Mouse (Mus musculus): ENCODE measurements at regions not wholly inside any gene's neighbourhood (a gene's known extent, or its start where the extent isn't known, plus 50 kb on each side); places are given as distances from the start of the nearest gene placed in this dataset.

- DNase-seq (ENCODE audit: low read depth), result peak; percentile 79
- no peak for TF ChIP-seq CTCF (IDR thresholded peaks at IDR 0.05; ENCODE audit: borderline replicate concordance, extremely low read depth, insufficient read depth, insufficient read length)
- no peak for TF ChIP-seq POLR2A (IDR thresholded peaks at IDR 0.05; ENCODE audit: borderline replicate concordance, extremely low read depth, insufficient read depth, insufficient read length, poor library complexity, severe bottlenecking)
Observed at GRCm38 (mm10) chr19:14293172-14293571, 304.7 kb downstream of the Tle4 start.

- TF ChIP-seq CTCF (IDR thresholded peaks at IDR 0.05; ENCODE audit: borderline replicate concordance, extremely low read depth, insufficient read depth, insufficient read length) (no peak), POLR2A (IDR thresholded peaks at IDR 0.05; ENCODE audit: borderline replicate concordance, extremely low read depth, insufficient read depth, insufficient read length, poor library complexity, severe bottlenecking) (no peak)
- DNase-seq (ENCODE audit: low read depth), result peak; percentile 92
Observed at GRCm38 (mm10) chr19:14301176-14301943, 296.5 kb downstream of the Tle4 start.

- TF ChIP-seq POLR2A (IDR thresholded peaks at IDR 0.05; ENCODE audit: borderline replicate concordance, extremely low read depth, insufficient read depth, insufficient read length, poor library complexity, severe bottlenecking) (no peak), CTCF (IDR thresholded peaks at IDR 0.05; ENCODE audit: borderline replicate concordance, extremely low read depth, insufficient read depth, insufficient read length) (no peak)
- peak; percentile 52 for DNase-seq (ENCODE audit: low read depth)
Observed at GRCm38 (mm10) chr19:14314301-14314700, 283.6 kb downstream of the Tle4 start.

- TF ChIP-seq POLR2A (IDR thresholded peaks at IDR 0.05; ENCODE audit: borderline replicate concordance, extremely low read depth, insufficient read depth, insufficient read length, poor library complexity, severe bottlenecking) (no peak), CTCF (IDR thresholded peaks at IDR 0.05; ENCODE audit: borderline replicate concordance, extremely low read depth, insufficient read depth, insufficient read length) (no peak)
Observed at GRCm38 (mm10) chr19:14319677-14320191, 278.1 kb downstream of the Tle4 start.

GRCm38 (mm10) chr19:14325353-14326052, 272.3 kb downstream of the Tle4 start:
- peak; percentile 82 for DNase-seq (ENCODE audit: low read depth)
- TF ChIP-seq CTCF (IDR thresholded peaks at IDR 0.05; ENCODE audit: borderline replicate concordance, extremely low read depth, insufficient read depth, insufficient read length) (no peak), POLR2A (IDR thresholded peaks at IDR 0.05; ENCODE audit: borderline replicate concordance, extremely low read depth, insufficient read depth, insufficient read length, poor library complexity, severe bottlenecking) (no peak)

More at GRCm38 (mm10) chr19:14319677-14320191, 278.1 kb downstream of the Tle4 start:
- DNase-seq (ENCODE audit: low read depth), result peak; percentile 68

GRCm38 (mm10) chr19:14333041-14334012, 264.5 kb downstream of the Tle4 start:
- DNase-seq (ENCODE audit: low read depth), result no peak
- TF ChIP-seq POLR2A (IDR thresholded peaks at IDR 0.05; ENCODE audit: borderline replicate concordance, extremely low read depth, insufficient read depth, insufficient read length, poor library complexity, severe bottlenecking), result no peak
- no peak for TF ChIP-seq CTCF (IDR thresholded peaks at IDR 0.05; ENCODE audit: borderline replicate concordance, extremely low read depth, insufficient read depth, insufficient read length)

GRCm38 (mm10) chr19:14337025-14337424, 260.8 kb downstream of the Tle4 start:
- TF ChIP-seq POLR2A (IDR thresholded peaks at IDR 0.05; ENCODE audit: borderline replicate concordance, extremely low read depth, insufficient read depth, insufficient read length, poor library complexity, severe bottlenecking), result no peak
- TF ChIP-seq CTCF (IDR thresholded peaks at IDR 0.05; ENCODE audit: borderline replicate concordance, extremely low read depth, insufficient read depth, insufficient read length), result no peak
- DNase-seq (ENCODE audit: low read depth), result peak; percentile 68

- DNase-seq (ENCODE audit: low read depth), result peak; percentile 37
- TF ChIP-seq CTCF (IDR thresholded peaks at IDR 0.05; ENCODE audit: borderline replicate concordance, extremely low read depth, insufficient read depth, insufficient read length), result no peak
- no peak for TF ChIP-seq POLR2A (IDR thresholded peaks at IDR 0.05; ENCODE audit: borderline replicate concordance, extremely low read depth, insufficient read depth, insufficient read length, poor library complexity, severe bottlenecking)
Observed at GRCm38 (mm10) chr19:14340759-14341158, 257.1 kb downstream of the Tle4 start.

- TF ChIP-seq CTCF (IDR thresholded peaks at IDR 0.05; ENCODE audit: borderline replicate concordance, extremely low read depth, insufficient read depth, insufficient read length) (no peak), POLR2A (IDR thresholded peaks at IDR 0.05; ENCODE audit: borderline replicate concordance, extremely low read depth, insufficient read depth, insufficient read length, poor library complexity, severe bottlenecking) (no peak)
Observed at GRCm38 (mm10) chr19:14343890-14344289, 254.0 kb downstream of the Tle4 start.

GRCm38 (mm10) chr19:14344467-14344866, 253.4 kb downstream of the Tle4 start:
- TF ChIP-seq POLR2A (IDR thresholded peaks at IDR 0.05; ENCODE audit: borderline replicate concordance, extremely low read depth, insufficient read depth, insufficient read length, poor library complexity, severe bottlenecking), result no peak
- TF ChIP-seq CTCF (IDR thresholded peaks at IDR 0.05; ENCODE audit: borderline replicate concordance, extremely low read depth, insufficient read depth, insufficient read length), result no peak
- DNase-seq (ENCODE audit: low read depth), result no peak

More at GRCm38 (mm10) chr19:14343890-14344289, 254.0 kb downstream of the Tle4 start:
- DNase-seq (ENCODE audit: low read depth), result no peak
